Mouse (Mus musculus) limb, embryonic 14.5 days (tissue): ENCODE data around the gene Sidt1. TPM values are rescaled to one million over a fixed set of nuclear protein-coding genes. Genes with fewer than 3 reads are reported as not detected.
"Not testable (repeated sequence)": the region's sequence is repeated elsewhere in the genome, so short reads cannot be mapped to it uniquely, and the experiment has no call there.

ENCODE experiments used
- ATAC-seq: fragments of 200-750 bp; cut with Nextera tagmentation; 2 replicates; pipeline ENCODE4 v1.8.0; 2017; ENCODE audit warnings: low read depth, moderate number of reproducible peaks, moderate TSS enrichment; ENCODE audit not compliant: low FRiP score
- DNase-seq: peaks from one replicate; pipeline ENCODE4 v3.0.0-alpha.2; 2015; ENCODE audit warnings: low spot score
- H3K27ac ChIP-seq: fragments of 300-500 bp; sonication (generic); replicated peaks from 2 replicates; pipeline ENCODE4 v1.5.1; 2014; ENCODE audit warnings: low read depth, mild to moderate bottlenecking, low read length, moderate library complexity, mixed read lengths
- H3K27me3 ChIP-seq: fragments of 300-500 bp; sonication (generic); 2 replicates; pipeline ENCODE4 v1.6.1; 2014; ENCODE audit warnings: low read length, mixed read lengths; ENCODE audit not compliant: control insufficient read depth, insufficient read depth
- H3K36me3 ChIP-seq: fragments of 300-500 bp; sonication (generic); 2 replicates; pipeline ENCODE4 v1.6.1; 2014; ENCODE audit warnings: mild to moderate bottlenecking, low read length, moderate library complexity, mixed read lengths; ENCODE audit not compliant: control insufficient read depth, insufficient read depth
- H3K4me1 ChIP-seq: fragments of 300-500 bp; sonication (generic); 2 replicates; pipeline ENCODE4 v1.6.1; 2014; ENCODE audit warnings: antibody characterized with exemption, low read length, mixed read lengths; ENCODE audit not compliant: control insufficient read depth, insufficient read depth
- H3K4me2 ChIP-seq: fragments of 300-500 bp; sonication (generic); replicated peaks from 2 replicates; pipeline ENCODE4 v1.6.1; 2014; ENCODE audit warnings: low read depth, mild to moderate bottlenecking, low read length, moderate library complexity; ENCODE audit not compliant: severe bottlenecking
- H3K4me3 ChIP-seq: fragments of 300-500 bp; sonication (generic); replicated peaks from 2 replicates; pipeline ENCODE4 v1.5.1; 2014; ENCODE audit warnings: low read length
- H3K9ac ChIP-seq: fragments of 300-500 bp; sonication (generic); 2 replicates; pipeline ENCODE4 v1.6.1; 2014; ENCODE audit warnings: mild to moderate bottlenecking, low read depth, low read length, moderate library complexity; ENCODE audit not compliant: severe bottlenecking
- H3K9me3 ChIP-seq: fragments of 300-500 bp; sonication (generic); 2 replicates; pipeline ENCODE4 v1.6.1; 2016; ENCODE audit warnings: low read length; ENCODE audit not compliant: control insufficient read depth
- POLR2A ChIP-seq: fragments of 200-500 bp; IDR thresholded peaks from 2 replicates; pipeline ENCODE4 v1.8.0; 2012; ENCODE audit warnings: inconsistent platforms, mild to moderate bottlenecking, moderate library complexity, borderline replicate concordance; ENCODE audit not compliant: insufficient read depth, insufficient read length; ENCODE audit errors: extremely low read depth
- WGBS: fragments of 180-500 bp; shearing (Covaris S2); extraction: QIAGEN DNeasy Blood & Tissue Kit; methylation state at CpG from one replicate; pipeline ENCODE4 v1.1.7; 2014; 5-methylcytosine and 5-hydroxymethylcytosine counted together
- polyA plus RNA-seq, 2 experiments: library from polyadenylated mRNA; depleted of rRNA in 1 of 2; stranded (reverse) in 1 of 2; unstranded in 1 of 2; fragments of >200 nt; fragmentation: Nextera tagmentation in 1 of 2; extraction: Ambion mirVana in 1 of 2; gene quantifications; 2 replicates each; pipeline versions ENCODE4 v1.2.1 to v1.2.3; 2012 to 2014

The Sidt1 gene
- polyA plus RNA-seq, 2 experiments: 0.40 to 0.79 TPM

DNA sequence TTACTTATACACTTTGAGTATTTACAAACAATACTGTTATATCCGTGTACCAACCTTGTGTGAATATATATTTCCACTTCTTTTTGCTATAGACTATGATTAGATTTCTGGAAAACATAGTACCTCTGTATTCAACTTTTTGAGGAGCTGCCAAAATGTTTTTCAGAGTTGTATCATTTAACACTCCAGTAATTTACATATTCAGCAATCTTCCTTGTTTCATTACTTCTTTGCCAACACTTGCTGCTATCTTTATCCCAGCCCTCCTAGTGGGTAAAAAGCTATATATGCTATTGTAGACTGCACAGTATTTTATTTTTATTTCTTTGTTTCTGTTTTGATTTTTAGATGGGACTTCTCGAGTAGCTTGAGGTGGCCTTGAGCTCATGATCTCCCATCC, 29.2 kb downstream of the Sidt1 start:
- no peak for ATAC-seq
- Histone ChIP-seq H3K4me2 (no peak overlapping the region), H3K36me3 (no peaks in the 10 kb centered on the region), H3K4me3 (no peak overlapping the region), H3K4me1 (no peaks in the 10 kb centered on the region), H3K9ac (no peak overlapping the region), H3K27ac (no peak overlapping the region), H3K9me3 (no peaks in the 10 kb centered on the region), H3K27me3 (no peaks in the 10 kb centered on the region)
- TF ChIP-seq POLR2A: no peak
- no peak for DNase-seq
- WGBS: 74% methylated on average over 2 of the region's 2 CpGs

DNA sequence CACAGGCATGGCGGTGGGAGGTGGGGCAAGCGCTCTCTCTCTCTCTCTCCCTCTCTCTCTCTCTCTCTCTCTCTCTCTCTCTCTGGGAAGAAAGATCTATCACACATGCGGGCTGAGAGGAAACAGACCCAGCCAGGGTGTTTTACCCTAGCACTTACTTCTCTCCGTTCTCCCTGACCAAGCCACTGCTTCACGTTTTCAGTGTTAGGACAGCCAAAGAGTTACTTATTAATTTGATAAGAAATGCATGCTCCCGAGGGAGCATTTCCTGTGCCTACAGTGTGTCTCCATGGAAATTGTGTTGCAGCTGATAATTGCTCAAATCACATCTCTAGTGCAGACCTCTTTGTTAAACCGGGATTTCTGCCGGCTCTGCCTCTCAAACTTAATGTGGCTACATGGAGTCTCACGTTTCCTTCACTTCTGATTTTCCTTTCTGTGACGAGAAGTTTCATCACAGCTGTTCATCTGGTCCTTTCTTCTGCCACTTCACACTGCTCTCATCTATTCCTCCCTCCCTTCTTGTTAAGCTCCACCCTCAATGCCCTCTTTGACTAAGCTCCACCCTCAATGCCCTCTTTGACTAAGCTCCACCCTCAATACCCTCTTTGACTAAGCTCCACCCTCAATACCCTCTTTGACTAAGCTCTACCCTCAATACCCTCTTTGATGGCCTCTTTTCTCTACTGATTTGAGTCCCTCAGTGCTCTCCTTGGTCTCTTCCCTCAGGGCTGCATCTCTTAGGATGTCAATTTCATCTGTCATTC, 30.7 kb downstream of the Sidt1 start:
- ATAC-seq (no peak), DNase-seq (no peak)
- TF ChIP-seq POLR2A: no peak
- Histone ChIP-seq H3K36me3 (no peaks in the 10 kb centered on the region), H3K9ac (no peak overlapping the region), H3K27me3 (no peaks in the 10 kb centered on the region), H3K9me3 (no peaks in the 10 kb centered on the region), H3K4me2 (no peak overlapping the region), H3K27ac (no peak overlapping the region), H3K4me1 (no peaks in the 10 kb centered on the region), H3K4me3 (no peak overlapping the region)
- 48% methylated on average over 10 of the region's 10 CpGs for WGBS

DNA sequence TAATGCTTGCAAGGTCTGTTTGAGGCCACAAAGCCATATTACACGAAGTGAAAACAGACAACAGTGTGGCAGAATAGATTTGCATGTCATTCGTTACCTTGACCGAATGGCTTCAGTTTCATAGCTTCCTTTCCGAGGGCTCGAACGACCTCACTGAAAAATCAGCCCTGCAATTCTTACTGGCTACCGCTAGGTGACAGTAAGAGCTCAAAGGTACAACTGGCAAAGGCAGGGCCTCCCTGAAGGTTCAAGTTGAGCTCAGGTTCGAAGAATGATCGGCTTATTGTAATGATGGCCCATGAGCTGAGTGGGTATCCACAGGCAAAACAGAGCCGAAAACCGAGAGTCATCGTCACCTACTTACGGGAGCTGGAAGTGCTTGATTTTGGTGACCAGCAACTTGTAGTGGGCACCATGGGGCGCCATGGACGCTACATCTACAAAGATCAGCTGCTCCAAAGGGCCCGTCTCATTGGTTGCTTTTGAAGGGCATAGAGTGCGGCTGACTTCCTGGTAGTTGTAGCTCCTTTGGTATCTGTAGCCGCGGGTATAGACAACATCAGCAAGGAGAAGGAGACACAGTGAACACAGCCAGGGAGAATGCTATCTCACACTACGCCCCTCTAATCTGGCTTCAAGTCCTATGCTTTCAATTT, 33.4 kb downstream of the Sidt1 start:
- WGBS: 79% methylated on average over 20 of the region's 20 CpGs
- no peak for TF ChIP-seq POLR2A
- DNase-seq: no peak
- Histone ChIP-seq H3K27ac (no peak overlapping the region), H3K36me3 (no peaks in the 10 kb centered on the region), H3K4me1 (no peaks in the 10 kb centered on the region), H3K9me3 (no peaks in the 10 kb centered on the region), H3K9ac (no peak overlapping the region), H3K27me3 (no peaks in the 10 kb centered on the region), H3K4me3 (no peak overlapping the region), H3K4me2 (no peak overlapping the region)
- ATAC-seq: no peak

DNA sequence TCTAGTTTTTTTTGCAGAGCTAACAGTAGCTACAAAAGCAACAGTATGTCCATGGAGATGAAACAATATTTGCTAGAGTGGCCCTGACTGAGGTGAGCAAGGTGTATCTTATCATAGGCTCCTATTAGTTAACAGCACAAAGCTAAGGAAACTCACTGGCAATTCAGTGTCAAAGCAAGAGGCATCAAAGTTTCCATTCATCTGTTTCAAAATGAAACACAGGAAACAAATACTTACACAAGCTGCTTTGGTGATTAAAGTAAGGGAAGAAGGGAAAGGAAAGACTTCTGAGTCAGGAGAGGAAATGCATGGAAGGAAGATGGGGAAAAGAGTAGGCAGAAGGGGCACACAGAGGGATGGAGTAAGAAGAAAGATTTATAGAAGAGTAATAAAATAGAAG, 39.0 kb downstream of the Sidt1 start:
- Histone ChIP-seq H3K27ac (no peak overlapping the region), H3K36me3 (no peaks in the 10 kb centered on the region), H3K4me1 (no peaks in the 10 kb centered on the region), H3K9ac (no peak overlapping the region), H3K4me2 (no peak overlapping the region), H3K27me3 (no peaks in the 10 kb centered on the region), H3K4me3 (no peak overlapping the region), H3K9me3 (no peaks in the 10 kb centered on the region)
- TF ChIP-seq POLR2A: no peak
- no peak for ATAC-seq
- no peak for DNase-seq

DNA sequence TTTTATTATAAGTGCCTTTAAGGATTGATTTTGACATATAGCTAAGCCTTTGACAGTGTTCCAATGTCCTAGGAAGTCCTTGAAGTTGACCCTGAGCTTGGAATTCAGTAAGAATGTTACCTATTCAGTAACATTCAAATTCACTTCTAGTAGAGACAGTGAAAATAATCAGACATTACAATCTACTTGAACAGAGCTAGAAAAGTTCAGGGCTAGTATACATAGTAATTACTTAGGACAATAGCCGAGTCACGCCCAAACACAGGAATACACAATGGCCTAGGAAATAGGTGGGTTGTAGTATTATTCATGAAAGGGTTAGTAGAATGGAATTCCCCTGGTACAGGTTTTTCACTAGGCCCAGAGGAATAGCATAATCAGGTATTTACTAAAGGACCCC, 40.3 kb downstream of the Sidt1 start:
- not testable (repeated sequence) for H3K9me3 ChIP-seq, H3K27me3 ChIP-seq, ATAC-seq, H3K36me3 ChIP-seq, H3K4me3 ChIP-seq, H3K4me2 ChIP-seq, DNase-seq, H3K9ac ChIP-seq, H3K4me1 ChIP-seq, H3K27ac ChIP-seq
- 97% methylated on average over 2 of the region's 2 CpGs for WGBS
